Mouse (Mus musculus) liver, embryonic 15.5 days (tissue): ENCODE measurements around the gene Sgms2. TPM values are rescaled to one million over a fixed set of nuclear protein-coding genes. Genes with fewer than 3 reads are reported as not detected.
A peak's percentile ranks its signal among the peaks of the same experiment; 100 is the strongest.

Experiments
- ATAC-seq: fragments of 200-750 bp; cut with Nextera tagmentation; 2 replicates; pipeline ENCODE4 v1.8.0; 2017; ENCODE audit warnings: moderate number of reproducible peaks, mild to moderate bottlenecking, moderate library complexity; ENCODE audit not compliant: insufficient read depth
- H3K27ac ChIP-seq: fragments of 300-500 bp; sonication (generic); replicated peaks from 2 replicates; pipeline ENCODE4 v1.5.1; 2015; ENCODE audit warnings: mild to moderate bottlenecking, inconsistent platforms
- H3K27me3 ChIP-seq: fragments of 300-500 bp; sonication (generic); 2 replicates; pipeline ENCODE4 v1.6.1; 2015; ENCODE audit warnings: mild to moderate bottlenecking, inconsistent platforms
- H3K36me3 ChIP-seq: fragments of 300-500 bp; sonication (generic); replicated peaks from 2 replicates; pipeline ENCODE4 v1.6.1; 2015; ENCODE audit warnings: moderate library complexity, mild to moderate bottlenecking, inconsistent platforms
- H3K4me1 ChIP-seq: fragments of 300-500 bp; sonication (generic); replicated peaks from 2 replicates; pipeline ENCODE4 v1.6.1; 2015; ENCODE audit warnings: inconsistent platforms
- H3K4me2 ChIP-seq: fragments of 300-500 bp; sonication (generic); 2 replicates; pipeline ENCODE4 v1.6.1; 2015; ENCODE audit warnings: moderate library complexity, mild to moderate bottlenecking, inconsistent platforms
- H3K4me3 ChIP-seq: fragments of 300-500 bp; sonication (generic); replicated peaks from 2 replicates; pipeline ENCODE4 v1.5.1; 2015; ENCODE audit warnings: mild to moderate bottlenecking, inconsistent platforms
- H3K9ac ChIP-seq: fragments of 300-500 bp; sonication (generic); 2 replicates; pipeline ENCODE4 v1.6.1; 2015; ENCODE audit warnings: moderate library complexity, mild to moderate bottlenecking, inconsistent platforms
- H3K9me3 ChIP-seq: fragments of 300-500 bp; sonication (generic); replicated peaks from 2 replicates; pipeline ENCODE4 v1.6.1; 2016; ENCODE audit warnings: inconsistent platforms
- WGBS: fragments of 180-500 bp; shearing (Covaris S2); methylation state at CpG from one replicate; pipeline ENCODE4 v1.1.7; 2015; ENCODE audit warnings: mixed read lengths; ENCODE audit not compliant: insufficient replicate concordance; 5-methylcytosine and 5-hydroxymethylcytosine counted together
- polyA plus RNA-seq: library from polyadenylated mRNA; unstranded; fragments of >200 nt; fragmentation: Nextera tagmentation; extraction: Ambion mirVana; gene quantifications from 2 replicates; pipeline ENCODE4 v1.2.1, GENCODE M21; 2015

Gene Sgms2
- polyA plus RNA-seq, 1 experiment from 2014 or later: 4.7 TPM

GRCm38 (mm10) chr3:131291890-131292289 is 199.3 kb downstream of the Sgms2 start:
- Histone ChIP-seq H3K4me1 (no peaks in the 10 kb centered on the region), H3K27me3 (no peaks in the 10 kb centered on the region), H3K4me3 (no peak overlapping the region), H3K36me3 (no peaks in the 10 kb centered on the region), H3K9ac (no peak overlapping the region), H3K9me3 (no peaks in the 10 kb centered on the region), H3K4me2 (no peak overlapping the region), H3K27ac (no peak overlapping the region)
- 62% methylated on average over 4 of the region's 4 CpGs for WGBS
- no peak for ATAC-seq

GRCm38 (mm10) chr3:131274151-131274550 is 217.1 kb downstream of the Sgms2 start:
- WGBS: 67% methylated on average over 4 of the region's 4 CpGs
- no peak overlapping the region for H3K9ac ChIP-seq
- peaks cover 23% of the 10 kb centered on the region for H3K4me1 ChIP-seq
- H3K27me3 ChIP-seq: no peaks in the 10 kb centered on the region
- no peaks in the 10 kb centered on the region for H3K9me3 ChIP-seq
- H3K4me2 ChIP-seq: no peak overlapping the region
- H3K4me3 ChIP-seq: no peak overlapping the region
- ATAC-seq: no peak
- no peak overlapping the region for H3K27ac ChIP-seq
- no peaks in the 10 kb centered on the region for H3K36me3 ChIP-seq

- H3K27me3 ChIP-seq: no peaks in the 10 kb centered on the region
- peak overlapping the region; percentile 53; the same call in 1 of the 2 replicates for H3K27ac ChIP-seq
- WGBS: 24% methylated on average over 10 of the region's 10 CpGs
- H3K4me3 ChIP-seq: peak overlapping the region; percentile 66
- no peaks in the 10 kb centered on the region for H3K9me3 ChIP-seq
- no peaks in the 10 kb centered on the region for H3K36me3 ChIP-seq
- H3K4me1 ChIP-seq: peaks cover 23% of the 10 kb centered on the region
- peak overlapping the region; percentile 55; the same call in 1 of the 2 replicates for H3K9ac ChIP-seq
- H3K4me2 ChIP-seq: peak overlapping the region; percentile 83
- no peak; the same call in 1 of the 2 replicates for ATAC-seq
Measured at GRCm38 (mm10) chr3:131272374-131273100, 218.7 kb downstream of the Sgms2 start.

DNA sequence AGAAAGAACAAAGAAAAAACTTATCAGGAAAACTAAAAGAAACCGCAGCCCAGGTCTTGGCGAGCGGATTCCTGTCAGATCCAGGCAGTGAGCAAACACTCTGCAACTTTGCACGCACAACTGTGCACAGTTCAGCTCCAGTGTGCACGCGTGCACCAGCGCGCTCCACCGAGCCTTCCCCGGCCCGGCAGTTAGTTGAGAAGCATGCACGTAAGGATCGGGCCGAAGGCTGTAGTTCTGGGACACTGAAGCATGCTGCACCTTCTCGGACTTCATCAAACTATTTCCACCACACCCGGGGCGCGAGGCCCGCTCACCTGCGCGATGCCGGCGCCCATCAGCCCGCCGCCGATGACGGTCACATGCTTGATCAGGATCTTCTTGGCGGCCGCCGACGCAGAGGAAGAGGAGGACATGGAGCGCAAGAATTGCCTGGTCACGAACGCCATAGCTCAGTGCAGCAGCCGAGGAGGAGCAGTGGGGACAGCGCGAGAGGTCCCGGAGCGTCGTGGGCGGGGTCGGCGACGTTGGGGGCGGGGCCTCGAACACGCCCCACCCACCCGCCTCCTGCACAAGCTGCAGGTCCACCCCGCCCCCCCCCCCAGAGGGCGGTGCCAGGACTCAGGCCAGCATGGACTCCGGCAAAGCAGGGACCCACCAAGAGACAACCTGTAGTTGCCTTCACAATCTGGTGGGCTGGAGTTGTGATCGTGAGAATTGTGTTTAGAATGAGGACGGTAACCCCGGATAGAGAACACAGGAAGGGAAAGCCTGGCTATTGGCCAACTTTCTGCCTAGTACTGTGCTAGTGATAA is 219.4 kb downstream of the Sgms2 start, which contains the start of gene Hadh:
Hadh (minus strand) TSS at position 543 of the 815 bp plus-strand sequence.
- H3K4me3 ChIP-seq: peak within 1 kb of the TSS; percentile 66
- peak within 1 kb of the TSS; percentile 55 for H3K9ac ChIP-seq
- H3K4me2 ChIP-seq: peak within 1 kb of the TSS; percentile 83
- H3K27ac ChIP-seq: peak within 1 kb of the TSS; percentile 72
- no peaks in the 10 kb centered on the region for H3K36me3 ChIP-seq
- no peaks in the 10 kb centered on the region for H3K27me3 ChIP-seq
- H3K9me3 ChIP-seq: no peaks in the 10 kb centered on the region
- ATAC-seq: peak; percentile 81
- WGBS: under 1% methylated on average over 54 of the region's 54 CpGs
- H3K4me1 ChIP-seq: peaks cover 27% of the 10 kb centered on the region

GRCm38 (mm10) chr3:131271157-131271556 is 220.1 kb downstream of the Sgms2 start:
- H3K4me2 ChIP-seq: peak overlapping the region; percentile 83
- H3K9me3 ChIP-seq: no peaks in the 10 kb centered on the region
- no peaks in the 10 kb centered on the region for H3K27me3 ChIP-seq
- ATAC-seq: peak; percentile 59
- no peaks in the 10 kb centered on the region for H3K36me3 ChIP-seq
- peak overlapping the region; percentile 66 for H3K4me3 ChIP-seq
- 2% methylated on average over 8 of the region's 8 CpGs for WGBS
- H3K9ac ChIP-seq: peak overlapping the region; percentile 55; the same call in 1 of the 2 replicates
- H3K4me1 ChIP-seq: peaks cover 32% of the 10 kb centered on the region
- peak overlapping the region; percentile 72 for H3K27ac ChIP-seq

- 51% methylated on average over 6 of the region's 6 CpGs for WGBS
- H3K4me1 ChIP-seq: peaks cover 32% of the 10 kb centered on the region
- peak overlapping the region; percentile 30; the same call in 1 of the 2 replicates for H3K9ac ChIP-seq
- H3K27ac ChIP-seq: no peak overlapping the region
- ATAC-seq: no peak
- no peaks in the 10 kb centered on the region for H3K27me3 ChIP-seq
- H3K36me3 ChIP-seq: no peaks in the 10 kb centered on the region
- no peaks in the 10 kb centered on the region for H3K9me3 ChIP-seq
- peak overlapping the region; percentile 83 for H3K4me2 ChIP-seq
- H3K4me3 ChIP-seq: peak overlapping the region; percentile 66
Measured at GRCm38 (mm10) chr3:131270381-131270780, 220.8 kb downstream of the Sgms2 start.

Other genes starting within 250 kb of the Sgms2 start
- gene Hadh, start 219.3 kb downstream of the Sgms2 start, polyA plus RNA-seq: 114 and 120 TPM in 2 replicates
- gene Cyp2u1, start 188.2 kb downstream of the Sgms2 start, polyA plus RNA-seq: 0.25 and 0.28 TPM in 2 replicates
- gene Papss1, start 73.4 kb upstream of the Sgms2 start, polyA plus RNA-seq: 7.9 and 8.5 TPM in 2 replicates